Mouse (Mus musculus): ENCODE measurements around the gene Plxnd1.

GRCm38 (mm10) chr6:116031052-116031451, 36.2 kb upstream of the Plxnd1 start:
- TF ChIP-seq CTCF (IDR thresholded peaks at IDR 0.05; ENCODE audit: low read depth) (no peak), EP300 (IDR thresholded peaks at IDR 0.05; ENCODE audit: low read depth) (no peak)

All from heart, postnatal 0 days (tissue).